Mouse (Mus musculus): ENCODE data around the gene Gpr12. TPM values are rescaled to one million over a fixed set of nuclear protein-coding genes. Genes with fewer than 3 reads are reported as not detected.
A peak's percentile ranks its signal among the peaks of the same experiment; 100 is the strongest.
"Not testable (repeated sequence)": the region's sequence is repeated elsewhere in the genome, so short reads cannot be mapped to it uniquely, and the experiment has no call there.

The Gpr12 gene
- polyA plus RNA-seq, 1 experiment: not detected

DNA sequence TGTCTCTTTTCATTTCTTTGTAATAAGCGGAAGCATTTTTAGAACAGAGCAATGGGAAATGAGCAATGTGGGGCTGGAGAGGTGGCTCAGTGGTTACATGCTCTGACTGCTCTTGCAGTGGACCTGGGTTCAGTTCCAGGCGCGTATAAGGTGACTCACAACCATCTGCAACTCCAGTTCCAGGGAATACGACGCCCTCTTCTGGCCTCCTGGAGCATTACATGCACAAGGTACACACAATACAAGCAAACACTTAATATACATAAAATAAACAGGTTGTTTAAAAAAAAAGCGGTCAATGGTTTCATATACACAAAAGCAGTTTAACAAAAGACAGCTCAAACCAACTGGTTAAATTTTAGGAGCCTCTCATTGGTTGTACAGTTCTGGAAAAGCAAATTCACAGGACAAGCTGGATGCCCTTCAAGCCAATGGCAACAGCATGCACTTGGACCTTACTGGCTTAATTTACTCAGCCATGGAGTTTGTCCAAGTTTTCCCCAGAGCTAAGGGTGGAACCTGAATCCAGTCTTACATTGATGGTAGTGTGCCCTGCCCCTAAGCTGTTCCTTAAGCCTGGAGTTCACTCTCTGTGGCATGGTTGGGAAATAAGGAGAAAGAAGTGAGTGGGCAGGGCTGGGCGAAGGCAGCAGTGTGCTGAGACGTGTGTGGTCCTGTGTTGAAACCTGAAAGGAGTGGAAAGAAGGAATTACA lies 1.5 kb upstream of the Gpr12 start:
- TF ChIP-seq CTCF (IDR thresholded peaks at IDR 0.05; ENCODE audit: extremely low read depth, insufficient read length, insufficient replicate concordance, low read depth, low read length) (no peak), POLR2A (IDR thresholded peaks at IDR 0.05; ENCODE audit: low read depth, low read length) (no peak)
- Histone ChIP-seq H3K27ac (ENCODE audit: insufficient read depth, low read depth, low read length) (no peak overlapping the region), H3K27me3 (ENCODE audit: control insufficient read depth, insufficient read depth, low read length) (peaks cover 22% of the 10 kb centered on the region), H3K4me3 (ENCODE audit: low read depth, low read length) (no peak overlapping the region), H3K36me3 (ENCODE audit: control insufficient read depth, insufficient read depth, low read length) (no peaks in the 10 kb centered on the region), H3K4me1 (ENCODE audit: control insufficient read depth, insufficient read depth, insufficient read length, low read length) (no peaks in the 10 kb centered on the region)
- 65% methylated on average over 8 of the region's 8 CpGs for WGBS

DNA sequence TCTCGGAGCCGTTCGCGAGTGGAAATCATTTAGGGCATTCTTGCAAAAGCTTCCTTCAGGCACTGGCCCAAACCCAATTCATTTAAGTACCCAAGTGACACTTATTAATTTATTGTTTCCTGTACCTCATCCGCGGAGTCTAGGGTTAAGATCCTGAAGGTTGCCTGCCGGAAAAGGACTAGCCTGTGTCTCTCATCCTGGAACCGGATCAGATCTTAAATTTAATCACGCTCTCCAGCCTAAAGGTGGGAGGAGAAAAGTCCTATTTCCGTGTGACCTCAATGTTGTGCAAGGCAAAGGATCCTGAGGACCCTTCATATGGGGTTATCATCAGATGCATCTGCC lies 240 bp upstream of the Gpr12 start:
- TF ChIP-seq POLR2A (IDR thresholded peaks at IDR 0.05; ENCODE audit: low read depth, low read length): no peak
- TF ChIP-seq CTCF (IDR thresholded peaks at IDR 0.05; ENCODE audit: extremely low read depth, insufficient read length, insufficient replicate concordance, low read depth, low read length): no peak
- Histone ChIP-seq H3K27me3 (ENCODE audit: control insufficient read depth, insufficient read depth, low read length) (peaks cover 22% of the 10 kb centered on the region), H3K4me3 (ENCODE audit: low read depth, low read length) (no peak overlapping the region), H3K36me3 (ENCODE audit: control insufficient read depth, insufficient read depth, low read length) (no peaks in the 10 kb centered on the region), H3K27ac (ENCODE audit: insufficient read depth, low read depth, low read length) (no peak overlapping the region), H3K4me1 (ENCODE audit: control insufficient read depth, insufficient read depth, insufficient read length, low read length) (no peaks in the 10 kb centered on the region)
- WGBS: 3% methylated on average over 10 of the region's 10 CpGs

DNA sequence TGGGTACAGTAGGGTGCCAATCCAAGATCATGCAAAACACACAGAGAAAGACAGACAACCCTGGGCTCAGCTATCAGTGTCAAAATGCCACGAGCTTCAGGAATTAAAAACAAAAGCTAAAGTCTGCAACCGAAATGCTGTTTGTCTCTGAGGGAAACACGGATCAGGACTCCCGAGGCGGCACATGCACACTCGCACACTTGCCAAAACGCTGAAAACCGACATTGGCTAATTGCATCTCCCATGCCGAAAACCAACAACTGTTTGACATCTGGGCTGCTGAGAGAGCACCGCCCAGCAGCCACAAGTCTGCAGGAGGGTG lies 922 bp downstream of the Gpr12 start:
- Histone ChIP-seq H3K27ac (ENCODE audit: insufficient read depth, low read depth, low read length) (no peak overlapping the region), H3K4me3 (ENCODE audit: low read depth, low read length) (no peak overlapping the region), H3K27me3 (ENCODE audit: control insufficient read depth, insufficient read depth, low read length) (peaks cover 22% of the 10 kb centered on the region), H3K4me1 (ENCODE audit: control insufficient read depth, insufficient read depth, insufficient read length, low read length) (no peaks in the 10 kb centered on the region), H3K36me3 (ENCODE audit: control insufficient read depth, insufficient read depth, low read length) (no peaks in the 10 kb centered on the region)
- 5% methylated on average over 10 of the region's 10 CpGs for WGBS
- TF ChIP-seq POLR2A (IDR thresholded peaks at IDR 0.05; ENCODE audit: low read depth, low read length) (no peak), CTCF (IDR thresholded peaks at IDR 0.05; ENCODE audit: extremely low read depth, insufficient read length, insufficient replicate concordance, low read depth, low read length) (no peak)

DNA sequence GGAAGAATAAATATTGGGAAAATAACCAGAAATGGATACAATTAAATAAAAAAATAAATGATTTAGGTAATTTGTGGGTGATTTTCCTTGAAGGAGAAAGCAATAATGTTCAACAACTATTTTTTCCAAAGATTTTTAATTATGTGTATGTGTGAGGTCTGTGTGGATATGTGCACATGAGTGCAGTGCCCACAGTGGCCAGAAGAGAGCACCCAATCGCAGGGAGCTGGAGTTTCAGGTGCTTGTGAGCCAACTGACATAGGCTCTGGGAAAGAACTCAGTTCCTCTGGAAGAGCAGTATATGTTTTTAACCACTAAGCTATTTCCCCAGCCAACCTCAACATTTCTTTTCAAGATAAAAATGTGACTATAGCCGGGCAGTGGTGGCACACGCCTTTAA lies 8.4 kb downstream of the Gpr12 start:
- no peaks in the 10 kb centered on the region for H3K4me1 ChIP-seq (ENCODE audit: control insufficient read depth, insufficient read depth, insufficient read length, low read length)
- no peaks in the 10 kb centered on the region for H3K36me3 ChIP-seq (ENCODE audit: control insufficient read depth, insufficient read depth, low read length)
- TF ChIP-seq CTCF (IDR thresholded peaks at IDR 0.05; ENCODE audit: extremely low read depth, insufficient read length, insufficient replicate concordance, low read depth, low read length) (no peak), POLR2A (IDR thresholded peaks at IDR 0.05; ENCODE audit: low read depth, low read length) (no peak)
- no peak overlapping the region for H3K4me3 ChIP-seq (ENCODE audit: low read depth, low read length)
- H3K27ac ChIP-seq (ENCODE audit: insufficient read depth, low read depth, low read length): no peak overlapping the region
- H3K27me3 ChIP-seq (ENCODE audit: control insufficient read depth, insufficient read depth, low read length): no peaks in the 10 kb centered on the region
- WGBS: 82% methylated on average over 3 of the region's 3 CpGs

DNA sequence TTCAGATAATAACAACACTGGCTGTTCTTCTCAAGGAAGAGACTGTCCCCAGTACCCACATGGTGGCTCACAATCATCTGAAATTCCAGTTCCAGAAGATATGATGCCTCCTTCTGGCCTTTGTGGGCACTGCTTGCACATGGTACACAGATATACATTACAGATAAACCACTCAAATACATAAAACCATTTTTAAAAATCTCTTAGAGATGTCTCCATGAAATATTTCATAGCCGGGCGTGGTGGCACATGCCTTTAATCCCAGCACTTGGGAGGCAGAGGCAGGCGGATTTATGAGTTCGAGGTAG lies 12.3 kb downstream of the Gpr12 start:
- not testable (repeated sequence) for H3K27me3 ChIP-seq (ENCODE audit: control insufficient read depth, insufficient read depth, low read length); H3K36me3 ChIP-seq (ENCODE audit: control insufficient read depth, insufficient read depth, low read length); H3K4me3 ChIP-seq (ENCODE audit: low read depth, low read length); H3K27ac ChIP-seq (ENCODE audit: insufficient read depth, low read depth, low read length); H3K4me1 ChIP-seq (ENCODE audit: control insufficient read depth, insufficient read depth, insufficient read length, low read length)
- 89% methylated on average over 4 of the region's 4 CpGs for WGBS

DNA sequence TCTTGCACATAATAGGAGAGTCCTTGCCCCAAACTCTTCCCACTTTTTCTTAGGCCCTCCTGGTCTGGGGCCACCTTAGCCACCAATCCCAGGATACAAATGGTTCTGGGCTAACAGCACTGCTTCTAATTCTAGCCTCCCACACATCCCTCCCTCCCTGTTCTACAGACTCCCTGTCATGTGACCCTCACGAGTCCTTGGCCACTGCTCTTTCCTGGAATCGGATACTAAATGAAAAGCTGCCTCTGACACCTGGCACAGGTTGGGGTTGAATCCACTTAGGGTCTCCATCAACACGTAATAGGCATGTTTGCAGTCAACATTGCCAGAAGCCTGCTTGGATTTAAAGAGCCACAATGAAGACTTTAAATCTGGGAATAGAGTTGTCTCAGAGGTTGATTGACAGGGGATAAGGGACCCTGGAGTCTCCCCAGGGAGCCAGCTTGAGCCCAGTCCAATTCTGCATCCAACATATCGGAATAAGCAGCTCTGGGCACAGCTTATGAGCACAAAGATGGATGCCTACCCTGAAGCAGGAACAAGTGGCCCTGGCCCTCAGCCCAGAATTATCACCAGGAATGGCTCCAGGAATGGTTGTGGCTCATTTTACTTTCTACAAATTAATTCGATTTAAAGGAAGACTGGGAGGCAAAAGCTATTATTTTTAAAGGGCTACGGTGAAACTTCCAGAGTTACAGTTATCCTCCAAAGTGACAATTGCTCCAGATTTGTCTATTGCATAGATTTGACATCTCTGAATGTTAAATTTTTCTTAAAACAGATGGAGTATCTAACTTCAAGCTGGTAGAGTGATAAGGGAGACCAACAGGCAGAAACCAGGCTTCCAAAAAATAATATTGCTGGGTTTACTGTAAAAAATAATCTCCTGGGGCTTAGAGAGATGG lies 13.0 kb downstream of the Gpr12 start:
- not testable (repeated sequence) for H3K4me3 ChIP-seq (ENCODE audit: low read depth, low read length); H3K27me3 ChIP-seq (ENCODE audit: control insufficient read depth, insufficient read depth, low read length); H3K36me3 ChIP-seq (ENCODE audit: control insufficient read depth, insufficient read depth, low read length); H3K4me1 ChIP-seq (ENCODE audit: control insufficient read depth, insufficient read depth, insufficient read length, low read length); H3K27ac ChIP-seq (ENCODE audit: insufficient read depth, low read depth, low read length)
- 37% methylated on average over 6 of the region's 6 CpGs for WGBS

DNA sequence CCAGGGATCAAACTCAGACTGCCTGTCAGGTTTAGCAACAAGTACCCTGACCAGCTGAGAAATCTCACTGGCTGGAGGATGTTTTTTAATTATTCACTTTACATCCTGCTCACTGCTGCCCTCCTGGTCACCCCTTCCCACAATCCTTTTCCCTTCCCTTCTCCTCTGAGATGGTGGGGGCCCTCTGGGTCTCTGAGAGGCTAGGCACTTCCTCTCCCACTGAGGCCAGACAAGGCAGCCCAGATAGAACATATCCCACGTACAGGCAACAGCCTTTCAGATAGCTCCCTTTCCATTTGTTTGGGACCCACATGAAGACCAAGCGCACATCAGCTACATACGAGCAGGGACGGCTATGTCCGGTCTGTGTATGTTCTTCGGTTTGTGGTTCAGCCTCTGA lies 14.9 kb downstream of the Gpr12 start:
- H3K27me3 ChIP-seq (ENCODE audit: control insufficient read depth, insufficient read depth, low read length); H3K4me1 ChIP-seq (ENCODE audit: control insufficient read depth, insufficient read depth, insufficient read length, low read length); H3K36me3 ChIP-seq (ENCODE audit: control insufficient read depth, insufficient read depth, low read length); H3K27ac ChIP-seq (ENCODE audit: insufficient read depth, low read depth, low read length); H3K4me3 ChIP-seq (ENCODE audit: low read depth, low read length): not testable (repeated sequence)
- WGBS: 81% methylated on average over 6 of the region's 6 CpGs

DNA sequence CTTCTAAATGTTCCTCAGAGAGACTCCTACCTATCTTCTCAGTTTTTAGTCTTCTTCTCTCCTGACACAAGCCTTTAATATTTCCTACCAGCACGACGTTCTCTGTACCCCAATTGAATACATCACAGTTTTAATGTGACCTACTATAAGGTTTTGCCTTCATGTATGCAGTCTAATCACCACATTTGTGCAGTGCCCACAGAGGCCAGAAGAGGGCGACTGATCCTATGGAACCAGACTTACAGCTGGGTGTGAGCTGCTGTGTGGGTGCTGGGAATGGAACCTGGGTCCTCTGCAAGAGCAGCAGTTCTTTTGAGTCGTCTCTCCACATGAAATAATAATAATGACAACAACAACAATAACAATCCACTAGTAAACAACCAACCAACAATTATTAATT lies 18.0 kb downstream of the Gpr12 start:
- Histone ChIP-seq H3K36me3 (ENCODE audit: control insufficient read depth, insufficient read depth, low read length) (no peaks in the 10 kb centered on the region), H3K4me3 (ENCODE audit: low read depth, low read length) (no peak overlapping the region), H3K4me1 (ENCODE audit: control insufficient read depth, insufficient read depth, insufficient read length, low read length) (no peaks in the 10 kb centered on the region), H3K27me3 (ENCODE audit: control insufficient read depth, insufficient read depth, low read length) (no peaks in the 10 kb centered on the region), H3K27ac (ENCODE audit: insufficient read depth, low read depth, low read length) (no peak overlapping the region)
- TF ChIP-seq CTCF (IDR thresholded peaks at IDR 0.05; ENCODE audit: extremely low read depth, insufficient read length, insufficient replicate concordance, low read depth, low read length): peak; percentile 30; the same call in 1 of the 2 replicates
- no peak for TF ChIP-seq POLR2A (IDR thresholded peaks at IDR 0.05; ENCODE audit: low read depth, low read length)
- WGBS: 63% methylated on average over 4 of the region's 4 CpGs
